Mouse (Mus musculus) liver, embryonic 14.5 days (tissue): ENCODE measurements around the gene Zcrb1. TPM values are rescaled to one million over a fixed set of nuclear protein-coding genes. Genes with fewer than 3 reads are reported as not detected.
A peak's percentile ranks its signal among the peaks of the same experiment; 100 is the strongest.
"Not testable (repeated sequence)": the region's sequence is repeated elsewhere in the genome, so short reads cannot be mapped to it uniquely, and the experiment has no call there.

Experiments
- ATAC-seq: fragments of 200-750 bp; cut with Nextera tagmentation; 2 replicates; pipeline ENCODE4 v1.8.0; 2017; ENCODE audit warnings: moderate number of reproducible peaks, mild to moderate bottlenecking, moderate library complexity; ENCODE audit not compliant: insufficient read depth
- DNase-seq, 3 experiments: peaks; one replicate each; pipeline ENCODE4 v3.0.0-alpha.2; 2012 to 2013; ENCODE audit warnings: low read depth in 3 of 3, low spot score in 3 of 3
- H3K27ac ChIP-seq: fragments of 300-500 bp; sonication (generic); 2 replicates; pipeline ENCODE4 v1.5.1; 2014; ENCODE audit warnings: moderate library complexity, mild to moderate bottlenecking, control low read depth, inconsistent platforms
- H3K27me3 ChIP-seq: fragments of 300-500 bp; sonication (generic); 2 replicates; pipeline ENCODE4 v1.6.1; 2014; ENCODE audit warnings: mild to moderate bottlenecking, low read length, moderate library complexity; ENCODE audit not compliant: control insufficient read depth, insufficient read depth
- H3K36me3 ChIP-seq: fragments of 300-500 bp; sonication (generic); replicated peaks from 2 replicates; pipeline ENCODE4 v1.6.1; 2014; ENCODE audit warnings: low read depth; ENCODE audit not compliant: control insufficient read depth, insufficient read depth
- H3K4me1 ChIP-seq, 2 experiments: fragments of 200-500 bp in 1 of 2; fragments of 300-500 bp in 1 of 2; sonication (generic) in 1 of 2; replicated peaks; 2 replicates each; pipeline ENCODE4 v1.6.1; 2012 to 2014; ENCODE audit warnings: antibody characterized with exemption in 1 of 2, inconsistent platforms in 1 of 2, low read length in 1 of 2; ENCODE audit not compliant: control insufficient read depth in 2 of 2, insufficient read depth in 2 of 2
- H3K4me2 ChIP-seq: fragments of 300-500 bp; sonication (generic); 2 replicates; pipeline ENCODE4 v1.6.1; 2014; ENCODE audit warnings: low read depth, mild to moderate bottlenecking, control low read depth, moderate library complexity
- H3K4me3 ChIP-seq, 2 experiments: fragments of 200-500 bp in 1 of 2; fragments of 300-500 bp in 1 of 2; sonication (generic) in 1 of 2; 2 replicates each; pipeline ENCODE4 v1.5.1; 2012 to 2014; ENCODE audit warnings: low read depth in 2 of 2, low read length in 2 of 2, mild to moderate bottlenecking in 2 of 2, control low read depth in 1 of 2, inconsistent platforms in 1 of 2, moderate library complexity in 1 of 2; ENCODE audit not compliant: insufficient read depth in 1 of 2
- H3K9ac ChIP-seq: fragments of 300-500 bp; sonication (generic); replicated peaks from 2 replicates; pipeline ENCODE4 v1.6.1; 2014; ENCODE audit warnings: mild to moderate bottlenecking, control low read depth, moderate library complexity
- H3K9me3 ChIP-seq: fragments of 300-500 bp; sonication (generic); 2 replicates; pipeline ENCODE4 v1.6.1; 2016; ENCODE audit warnings: low read length, mixed read lengths; ENCODE audit not compliant: control insufficient read depth
- CTCF ChIP-seq: IDR thresholded peaks from 2 replicates; pipeline ENCODE4 v1.5.1; 2016; ENCODE audit warnings: antibody characterized with exemption, low read depth, control low read depth
- EP300 ChIP-seq: IDR thresholded peaks from 2 replicates; pipeline ENCODE4 v1.6.1; 2016; ENCODE audit warnings: antibody characterized with exemption, low read depth
- WGBS: fragments of 180-500 bp; shearing (Covaris S2); extraction: QIAGEN DNeasy Blood & Tissue Kit; methylation state at CpG from one replicate; pipeline ENCODE4 v1.1.7; 2014; ENCODE audit not compliant: insufficient replicate concordance; 5-methylcytosine and 5-hydroxymethylcytosine counted together
- polyA plus RNA-seq, 2 experiments: library from polyadenylated mRNA; depleted of rRNA in 1 of 2; stranded (reverse) in 1 of 2; unstranded in 1 of 2; fragments of >200 nt; fragmentation: Nextera tagmentation in 1 of 2; extraction: Ambion mirVana in 1 of 2; gene quantifications; 2 replicates each; pipeline versions ENCODE4 v1.2.1 to v1.2.3; 2012 to 2014

The Zcrb1 gene
- polyA plus RNA-seq, 2 experiments, result 44.0 to 64.0 TPM

GRCm38 (mm10) chr15:93375696-93376095 is 22.4 kb downstream of the Zcrb1 start:
- no peak for DNase-seq
- H3K9ac ChIP-seq, result no peak overlapping the region

GRCm38 (mm10) chr15:93372525-93373119 is 25.5 kb downstream of the Zcrb1 start:
- H3K27ac ChIP-seq, result peak overlapping the region; percentile 82
- ATAC-seq, result peak; percentile 88
- peak; percentile 75 for TF ChIP-seq EP300

More at GRCm38 (mm10) chr15:93375696-93376095, 22.4 kb downstream of the Zcrb1 start:
- Histone ChIP-seq H3K4me3 (no peak overlapping the region), H3K27ac (no peak overlapping the region), H3K9me3 (no peaks in the 10 kb centered on the region), H3K4me2 (no peak overlapping the region), H3K4me1 (peaks cover 15 to 24% of the 10 kb centered on the region in 2 experiments), H3K36me3 (no peaks in the 10 kb centered on the region), H3K27me3 (no peaks in the 10 kb centered on the region)
- no peak for ATAC-seq
- WGBS, result 69% methylated on average over 5 of the region's 5 CpGs
- TF ChIP-seq CTCF, result no peak
- no peak for TF ChIP-seq EP300

GRCm38 (mm10) chr15:93371838-93372237 is 26.3 kb downstream of the Zcrb1 start:
- Histone ChIP-seq H3K9ac (no peak overlapping the region), H3K4me1 (peaks cover 15 to 24% of the 10 kb centered on the region in 2 experiments), H3K27ac (peak overlapping the region; percentile 0; the same call in 1 of the 2 replicates), H3K4me3 (no peak overlapping the region), H3K4me2 (no peak overlapping the region), H3K36me3 (no peaks in the 10 kb centered on the region), H3K27me3 (no peaks in the 10 kb centered on the region), H3K9me3 (no peaks in the 10 kb centered on the region)
- DNase-seq (no peak), ATAC-seq (peak; percentile 16; the same call in 1 of the 2 replicates)
- peak; percentile 47 for TF ChIP-seq CTCF
- TF ChIP-seq EP300, result no peak
- WGBS, result 66% methylated on average over 2 of the region's 2 CpGs

More at GRCm38 (mm10) chr15:93372525-93373119, 25.5 kb downstream of the Zcrb1 start:
- Histone ChIP-seq H3K9ac (peak overlapping the region; percentile 47), H3K4me1 (peaks cover 15 to 24% of the 10 kb centered on the region in 2 experiments), H3K4me2 (peak overlapping the region; percentile 28)
- not testable (repeated sequence) for H3K27me3 ChIP-seq, H3K9me3 ChIP-seq, H3K4me3 ChIP-seq, H3K36me3 ChIP-seq
- DNase-seq, result peak; percentile 56 to 70 (median 61)

GRCm38 (mm10) chr15:93368558-93368957 is 29.6 kb downstream of the Zcrb1 start:
- Histone ChIP-seq H3K27me3 (no peaks in the 10 kb centered on the region), H3K9me3 (no peaks in the 10 kb centered on the region), H3K4me3 (no peak overlapping the region), H3K36me3 (no peaks in the 10 kb centered on the region), H3K4me2 (no peak overlapping the region), H3K4me1 (peaks cover 8 to 13% of the 10 kb centered on the region in 2 experiments), H3K27ac (no peak overlapping the region), H3K9ac (no peak overlapping the region)
- ATAC-seq (no peak), DNase-seq (no peak)
- TF ChIP-seq EP300 (no peak), CTCF (no peak)
- 45% methylated on average over 9 of the region's 9 CpGs for WGBS

- WGBS, result 71% methylated on average over 6 of the region's 6 CpGs
- no peak for ATAC-seq
- no peak overlapping the region for H3K27ac ChIP-seq
These were observed 32.6 kb downstream of the Zcrb1 start for GRCm38 (mm10) chr15:93365561-93365960.

More at GRCm38 (mm10) chr15:93365561-93365960, 32.6 kb downstream of the Zcrb1 start:
- Histone ChIP-seq H3K27me3 (no peaks in the 10 kb centered on the region), H3K4me1 (no peaks in the 10 kb centered on the region), H3K36me3 (no peaks in the 10 kb centered on the region), H3K9ac (no peak overlapping the region), H3K9me3 (no peaks in the 10 kb centered on the region), H3K4me3 (no peak overlapping the region), H3K4me2 (no peak overlapping the region)
- no peak for TF ChIP-seq EP300
- no peak for TF ChIP-seq CTCF
- no peak for DNase-seq
